Mouse (Mus musculus) ES-E14 (cell line): ENCODE results near the gene Rfx7. TPM values are rescaled to one million over a fixed set of nuclear protein-coding genes. Genes with fewer than 3 reads are reported as not detected.
"Not testable (repeated sequence)": the region's sequence is repeated elsewhere in the genome, so short reads cannot be mapped to it uniquely, and the experiment has no call there.

Experiments
- DNase-seq: peaks from one replicate; pipeline ENCODE4 v3.0.0-alpha.2; 2013; ENCODE audit warnings: low read depth, low spot score
- H3K27ac ChIP-seq: 2 replicates; pipeline ENCODE4 v1.5.1; 2012; ENCODE audit warnings: low read depth, mild to moderate bottlenecking, low read length, moderate library complexity, mixed read lengths; ENCODE audit not compliant: poor library complexity, insufficient read depth, severe bottlenecking
- H3K36me3 ChIP-seq: 2 replicates; pipeline ENCODE4 v1.6.1; 2012; ENCODE audit warnings: mild to moderate bottlenecking, low read length, moderate library complexity, mixed read lengths; ENCODE audit not compliant: control insufficient read depth, poor library complexity, insufficient read depth, severe bottlenecking
- H3K4me1 ChIP-seq, 2 experiments: fragments of 150-350 bp in 1 of 2; sonication (generic) in 1 of 2; 2 replicates each; pipeline ENCODE4 v1.6.1; 2012; ENCODE audit warnings: low read length in 2 of 2, mild to moderate bottlenecking in 1 of 2, mixed read lengths in 1 of 2; ENCODE audit not compliant: control insufficient read depth in 2 of 2, insufficient read depth in 2 of 2, poor library complexity in 1 of 2
- H3K4me3 ChIP-seq, 2 experiments: fragments of 150-350 bp in 1 of 2; sonication (generic) in 1 of 2; 2 replicates each; pipeline ENCODE4 v1.5.1; 2012; ENCODE audit warnings: low read length in 2 of 2, low read depth in 1 of 2, mild to moderate bottlenecking in 1 of 2, mixed read lengths in 1 of 2; ENCODE audit not compliant: insufficient read depth in 1 of 2, poor library complexity in 1 of 2, severe bottlenecking in 1 of 2
- H3K9ac ChIP-seq: 2 replicates; pipeline ENCODE4 v1.6.1; 2012; ENCODE audit warnings: low read depth, mild to moderate bottlenecking, low read length, mixed read lengths; ENCODE audit not compliant: poor library complexity, insufficient read depth, severe bottlenecking
- H3K9me3 ChIP-seq: fragments of 150-350 bp; sonication (generic); 2 replicates; pipeline ENCODE4 v1.6.1; 2012; ENCODE audit warnings: low read depth, mild to moderate bottlenecking, low read length; ENCODE audit not compliant: control insufficient read depth, insufficient read depth
- CHD2 ChIP-seq: IDR thresholded peaks from 2 replicates; pipeline ENCODE4 v1.6.1; 2014; ENCODE audit warnings: mild to moderate bottlenecking, low read depth, low read length, inconsistent platforms
- HCFC1 ChIP-seq: IDR thresholded peaks from 2 replicates; pipeline ENCODE4 v1.6.1; 2012; ENCODE audit warnings: low read length, inconsistent platforms, borderline replicate concordance; ENCODE audit not compliant: insufficient read depth
- MAFK ChIP-seq: IDR thresholded peaks from 2 replicates; pipeline ENCODE4 v1.6.1; 2014; ENCODE audit warnings: mild to moderate bottlenecking, low read depth, low read length, inconsistent platforms; ENCODE audit not compliant: insufficient read depth
- ZC3H11A ChIP-seq: IDR thresholded peaks from 2 replicates; pipeline ENCODE4 v1.6.1; 2012; ENCODE audit warnings: low read depth, mild to moderate bottlenecking, inconsistent platforms, low read length, borderline replicate concordance
- ZNF384 ChIP-seq: IDR thresholded peaks from 2 replicates; pipeline ENCODE4 v1.6.1; 2012; ENCODE audit warnings: low read depth, low read length, inconsistent platforms
- in situ Hi-C, 2 experiments: fragments of 600-800 bp; cut with MboI; formaldehyde crosslinking; loops; one replicate each; pipeline ENCODE4 v1.15.1; 2025; ENCODE audit warnings: low sequenced_read_pairs in 2 of 2, inconsistent platforms in 1 of 2; ENCODE audit not compliant: unreplicated experiment in 2 of 2
- total RNA-seq: library from RNA; depleted of rRNA; stranded (reverse); fragments of 300-350 nt; gene quantifications from 2 replicates; pipeline ENCODE4 v1.2.3, GENCODE M21; 2012

Gene Rfx7
- total RNA-seq, 1 experiment: 19.9 TPM

DNA sequence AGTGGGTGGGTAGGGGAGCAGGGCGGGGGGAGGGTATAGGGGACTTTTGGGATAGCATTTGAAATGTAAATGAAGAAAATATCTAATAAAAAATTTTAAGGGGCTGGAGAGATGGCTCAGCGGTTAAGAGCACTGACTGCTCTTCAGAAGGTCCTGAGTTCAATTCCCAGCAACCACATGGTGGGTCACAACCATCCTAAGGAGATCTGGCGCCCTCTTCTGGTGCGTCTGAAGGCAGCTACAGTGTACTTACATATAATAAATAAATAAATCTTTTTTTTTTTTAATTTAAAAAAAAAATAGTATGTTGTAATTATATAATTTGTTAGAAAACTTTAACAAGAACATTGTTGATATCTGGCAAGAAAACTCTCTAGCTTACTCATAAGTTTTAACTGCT lies 62.6 kb downstream of the Rfx7 start:
- H3K9ac ChIP-seq, H3K27ac ChIP-seq, H3K4me1 ChIP-seq, in situ Hi-C loops, H3K4me3 ChIP-seq, H3K9me3 ChIP-seq, H3K36me3 ChIP-seq: not testable (repeated sequence)
- TF ChIP-seq ZNF384: peak; percentile 27; the same call in 1 of the 2 replicates
- peak; percentile 17 for DNase-seq

GRCm38 (mm10) chr9:72600142-72600541 lies 68.1 kb downstream of the Rfx7 start:
- Histone ChIP-seq H3K36me3 (peaks cover 6% of the 10 kb centered on the region), H3K9ac (no peak overlapping the region), H3K4me1 (no peaks in the 10 kb centered on the region), H3K4me3 (no peak overlapping the region), H3K27ac (no peak overlapping the region), H3K9me3 (no peaks in the 10 kb centered on the region)
- DNase-seq: no peak
- TF ChIP-seq CHD2 (no peak), MAFK (no peak), HCFC1 (no peak), ZNF384 (no peak), ZC3H11A (no peak)
- in situ Hi-C loops: no loop called here

GRCm38 (mm10) chr9:72609771-72610170 lies 77.7 kb downstream of the Rfx7 start:
- in situ Hi-C loops: no loop called here
- Histone ChIP-seq H3K4me1 (no peaks in the 10 kb centered on the region), H3K9me3 (no peaks in the 10 kb centered on the region), H3K27ac (no peak overlapping the region), H3K9ac (no peak overlapping the region), H3K4me3 (no peak overlapping the region), H3K36me3 (peaks cover 9% of the 10 kb centered on the region)
- DNase-seq: no peak
- no peak for TF ChIP-seq ZC3H11A
- TF ChIP-seq MAFK: no peak
- no peak for TF ChIP-seq ZNF384
- no peak for TF ChIP-seq HCFC1
- no peak for TF ChIP-seq CHD2

- H3K27ac ChIP-seq: no peak overlapping the region
- H3K4me3 ChIP-seq: no peak overlapping the region
- in situ Hi-C loops: no loop called here
- H3K36me3 ChIP-seq: peaks cover 23% of the 10 kb centered on the region
- DNase-seq: no peak
- 0 out of 4 replicates have a peak, but pooled peaks cover 0 to 2% of the 10 kb centered on the region in 2 experiments for H3K4me1 ChIP-seq
- TF ChIP-seq HCFC1 (no peak), ZC3H11A (no peak), ZNF384 (no peak), CHD2 (no peak), MAFK (no peak)
- H3K9me3 ChIP-seq: no peaks in the 10 kb centered on the region
- H3K9ac ChIP-seq: no peak overlapping the region
Measured at GRCm38 (mm10) chr9:72613884-72614283, 81.8 kb downstream of the Rfx7 start.

DNA sequence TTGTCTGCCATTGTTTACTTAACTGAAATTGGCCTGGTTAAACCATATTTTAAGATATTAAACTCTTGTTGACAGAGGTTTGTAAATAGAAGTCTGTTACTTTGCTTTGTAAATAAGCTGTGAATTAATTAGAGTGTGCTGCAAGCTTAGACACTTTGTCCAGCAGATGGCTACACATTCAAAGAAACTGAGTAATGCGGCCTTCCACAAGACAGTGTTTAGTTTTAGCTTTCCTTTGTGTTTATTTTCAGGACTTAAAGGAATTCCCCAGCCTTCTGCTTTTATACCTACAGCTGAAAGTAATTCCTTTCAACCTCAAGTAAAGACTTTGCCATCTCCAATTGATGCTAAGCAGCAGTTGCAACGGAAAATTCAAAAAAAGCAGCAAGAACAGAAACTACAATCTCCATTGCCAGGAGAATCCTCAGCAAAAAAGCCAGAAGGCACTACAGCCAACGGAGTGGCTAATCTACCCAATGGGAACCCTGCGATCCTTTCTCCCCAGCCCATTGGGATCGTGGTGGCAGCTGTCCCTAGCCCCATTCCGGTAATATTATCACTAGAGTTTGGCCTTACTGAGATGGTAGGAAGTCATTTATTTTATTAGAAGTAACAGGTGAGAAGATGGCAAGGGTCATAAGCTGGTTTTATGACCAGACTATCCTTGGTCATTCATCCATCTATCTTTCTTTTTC lies 82.9 kb downstream of the Rfx7 start:
- TF ChIP-seq MAFK (no peak), HCFC1 (no peak), ZC3H11A (no peak), ZNF384 (no peak), CHD2 (no peak)
- no peak overlapping the region for H3K27ac ChIP-seq
- no peaks in the 10 kb centered on the region for H3K9me3 ChIP-seq
- peaks cover 26% of the 10 kb centered on the region for H3K36me3 ChIP-seq
- H3K9ac ChIP-seq: no peak overlapping the region
- H3K4me3 ChIP-seq: no peak overlapping the region
- H3K4me1 ChIP-seq: 0 out of 4 replicates have a peak, but pooled peaks cover 0 to 2% of the 10 kb centered on the region in 2 experiments
- DNase-seq: no peak
- in situ Hi-C loops: no loop called here
